Mouse (Mus musculus): ENCODE data around the gene Cfap74. TPM values are rescaled to one million over a fixed set of nuclear protein-coding genes. Genes with fewer than 3 reads are reported as not detected.

Cfap74 gene
- polyA plus RNA-seq, 1 experiment from 2014 or later = 0.79 TPM

GRCm38 (mm10) chr4:155426272-155426671, 17.3 kb downstream of the Cfap74 start:
- H3K4me1 ChIP-seq (replicated peaks; ENCODE audit: control insufficient read depth, insufficient read depth) = no peaks in the 10 kb centered on the region
- H3K27me3 ChIP-seq (ENCODE audit: control insufficient read depth, insufficient read depth, low read length) = no peaks in the 10 kb centered on the region
- H3K9me3 ChIP-seq (ENCODE audit: control insufficient read depth, low read length) = no peaks in the 10 kb centered on the region
- H3K4me3 ChIP-seq (ENCODE audit: low read depth, low read length) = no peak overlapping the region
- no peaks in the 10 kb centered on the region for H3K36me3 ChIP-seq (ENCODE audit: control insufficient read depth, insufficient read depth, low read length)
- no peak overlapping the region for H3K4me2 ChIP-seq (replicated peaks; ENCODE audit: low read depth)
- 74% methylated on average over 6 of the region's 6 CpGs for WGBS
- TF ChIP-seq EP300 (optimal IDR thresholded peaks at IDR 0.05) (no peak), CTCF (IDR thresholded peaks at IDR 0.05; ENCODE audit: low read depth) (no peak)
- 0 out of 2 replicates have a peak, but pooled peaks have one; percentile 29 for ATAC-seq (ENCODE audit: low FRiP score, low TSS enrichment)
- no peak for DNase-seq (ENCODE audit: low spot score)
- no peak overlapping the region for H3K9ac ChIP-seq (ENCODE audit: low read length)
- H3K27ac ChIP-seq (replicated peaks) = no peak overlapping the region

GRCm38 (mm10) chr4:155428442-155428841, 19.5 kb downstream of the Cfap74 start:
- TF ChIP-seq CTCF (IDR thresholded peaks at IDR 0.05; ENCODE audit: low read depth) = no peak
- Histone ChIP-seq H3K4me2 (replicated peaks; ENCODE audit: low read depth) (no peak overlapping the region), H3K4me1 (replicated peaks; ENCODE audit: control insufficient read depth, insufficient read depth) (no peaks in the 10 kb centered on the region), H3K36me3 (ENCODE audit: control insufficient read depth, insufficient read depth, low read length) (no peaks in the 10 kb centered on the region), H3K9me3 (ENCODE audit: control insufficient read depth, low read length) (no peaks in the 10 kb centered on the region), H3K27ac (replicated peaks) (no peak overlapping the region), H3K27me3 (ENCODE audit: control insufficient read depth, insufficient read depth, low read length) (no peaks in the 10 kb centered on the region), H3K4me3 (ENCODE audit: low read depth, low read length) (no peak overlapping the region), H3K9ac (ENCODE audit: low read length) (no peak overlapping the region)
- ATAC-seq (ENCODE audit: low FRiP score, low TSS enrichment) (no peak), DNase-seq (ENCODE audit: low spot score) (no peak)

DNA sequence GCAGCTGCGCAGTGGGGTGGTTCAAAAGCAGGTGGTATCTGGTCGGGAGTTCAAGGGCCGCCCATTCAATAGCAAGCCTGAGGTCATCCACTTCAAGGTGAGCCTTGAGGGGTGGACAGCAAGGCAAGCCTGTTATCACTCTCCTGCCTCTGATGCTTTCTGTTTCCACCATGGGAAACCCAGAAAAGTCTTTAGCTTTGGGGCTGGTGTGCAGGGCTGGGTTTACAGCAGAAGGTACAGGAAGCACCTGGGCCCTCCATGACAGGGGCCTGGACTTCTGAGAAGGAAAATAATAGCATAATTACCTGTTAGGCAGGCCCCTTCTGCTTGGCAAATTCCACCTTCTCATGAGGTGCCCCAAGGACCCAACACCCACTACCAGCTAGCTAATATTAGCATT, 20.2 kb downstream of the Cfap74 start:
- Histone ChIP-seq H3K27ac (replicated peaks) (no peak overlapping the region), H3K9me3 (ENCODE audit: control insufficient read depth, low read length) (no peaks in the 10 kb centered on the region), H3K9ac (ENCODE audit: low read length) (no peak overlapping the region), H3K27me3 (ENCODE audit: control insufficient read depth, insufficient read depth, low read length) (no peaks in the 10 kb centered on the region), H3K4me1 (replicated peaks; ENCODE audit: control insufficient read depth, insufficient read depth) (no peaks in the 10 kb centered on the region), H3K36me3 (ENCODE audit: control insufficient read depth, insufficient read depth, low read length) (no peaks in the 10 kb centered on the region), H3K4me2 (replicated peaks; ENCODE audit: low read depth) (no peak overlapping the region), H3K4me3 (ENCODE audit: low read depth, low read length) (no peak overlapping the region)
- TF ChIP-seq CTCF (IDR thresholded peaks at IDR 0.05; ENCODE audit: low read depth) (no peak), EP300 (optimal IDR thresholded peaks at IDR 0.05) (no peak)
- DNase-seq (ENCODE audit: low spot score) (no peak), ATAC-seq (ENCODE audit: low FRiP score, low TSS enrichment) (no peak)
- 71% methylated on average over 3 of the region's 3 CpGs for WGBS

GRCm38 (mm10) chr4:155432358-155432757, 23.4 kb downstream of the Cfap74 start:
- Histone ChIP-seq H3K4me3 (ENCODE audit: low read depth, low read length) (no peak overlapping the region), H3K4me1 (replicated peaks; ENCODE audit: control insufficient read depth, insufficient read depth) (no peaks in the 10 kb centered on the region), H3K27me3 (ENCODE audit: control insufficient read depth, insufficient read depth, low read length) (no peaks in the 10 kb centered on the region), H3K27ac (replicated peaks) (no peak overlapping the region), H3K9ac (ENCODE audit: low read length) (no peak overlapping the region), H3K36me3 (ENCODE audit: control insufficient read depth, insufficient read depth, low read length) (no peaks in the 10 kb centered on the region), H3K9me3 (ENCODE audit: control insufficient read depth, low read length) (no peaks in the 10 kb centered on the region), H3K4me2 (replicated peaks; ENCODE audit: low read depth) (no peak overlapping the region)
- no peak for TF ChIP-seq EP300 (optimal IDR thresholded peaks at IDR 0.05)
- TF ChIP-seq CTCF (IDR thresholded peaks at IDR 0.05; ENCODE audit: low read depth) = no peak
- WGBS = 82% methylated on average over 6 of the region's 6 CpGs
- DNase-seq (ENCODE audit: low spot score) (no peak), ATAC-seq (ENCODE audit: low FRiP score, low TSS enrichment) (no peak)

GRCm38 (mm10) chr4:155433993-155434392, 25.0 kb downstream of the Cfap74 start:
- Histone ChIP-seq H3K9ac (ENCODE audit: low read length) (no peak overlapping the region), H3K27ac (replicated peaks) (no peak overlapping the region), H3K4me2 (replicated peaks; ENCODE audit: low read depth) (no peak overlapping the region), H3K4me3 (ENCODE audit: low read depth, low read length) (no peak overlapping the region), H3K4me1 (replicated peaks; ENCODE audit: control insufficient read depth, insufficient read depth) (no peaks in the 10 kb centered on the region), H3K36me3 (ENCODE audit: control insufficient read depth, insufficient read depth, low read length) (no peaks in the 10 kb centered on the region), H3K9me3 (ENCODE audit: control insufficient read depth, low read length) (no peaks in the 10 kb centered on the region), H3K27me3 (ENCODE audit: control insufficient read depth, insufficient read depth, low read length) (no peaks in the 10 kb centered on the region)
- TF ChIP-seq CTCF (IDR thresholded peaks at IDR 0.05; ENCODE audit: low read depth) = no peak
- TF ChIP-seq EP300 (optimal IDR thresholded peaks at IDR 0.05) = no peak
- ATAC-seq (ENCODE audit: low FRiP score, low TSS enrichment) (no peak), DNase-seq (ENCODE audit: low spot score) (no peak)
- 66% methylated on average over 5 of the region's 5 CpGs for WGBS

- Histone ChIP-seq H3K27ac (replicated peaks) (no peak overlapping the region), H3K4me2 (replicated peaks; ENCODE audit: low read depth) (no peak overlapping the region), H3K9ac (ENCODE audit: low read length) (no peak overlapping the region), H3K36me3 (ENCODE audit: control insufficient read depth, insufficient read depth, low read length) (no peaks in the 10 kb centered on the region), H3K9me3 (ENCODE audit: control insufficient read depth, low read length) (no peaks in the 10 kb centered on the region), H3K4me3 (ENCODE audit: low read depth, low read length) (no peak overlapping the region), H3K27me3 (ENCODE audit: control insufficient read depth, insufficient read depth, low read length) (no peaks in the 10 kb centered on the region), H3K4me1 (replicated peaks; ENCODE audit: control insufficient read depth, insufficient read depth) (no peaks in the 10 kb centered on the region)
- 63% methylated on average over 3 of the region's 3 CpGs for WGBS
- ATAC-seq (ENCODE audit: low FRiP score, low TSS enrichment) (no peak), DNase-seq (ENCODE audit: low spot score) (no peak)
- no peak for TF ChIP-seq CTCF (IDR thresholded peaks at IDR 0.05; ENCODE audit: low read depth)
- TF ChIP-seq EP300 (optimal IDR thresholded peaks at IDR 0.05) = no peak
Measured at GRCm38 (mm10) chr4:155442808-155443207, 33.8 kb downstream of the Cfap74 start.
